8 mouse cellular contexts compared by ENCODE assay signal in the genomic region with DNA sequence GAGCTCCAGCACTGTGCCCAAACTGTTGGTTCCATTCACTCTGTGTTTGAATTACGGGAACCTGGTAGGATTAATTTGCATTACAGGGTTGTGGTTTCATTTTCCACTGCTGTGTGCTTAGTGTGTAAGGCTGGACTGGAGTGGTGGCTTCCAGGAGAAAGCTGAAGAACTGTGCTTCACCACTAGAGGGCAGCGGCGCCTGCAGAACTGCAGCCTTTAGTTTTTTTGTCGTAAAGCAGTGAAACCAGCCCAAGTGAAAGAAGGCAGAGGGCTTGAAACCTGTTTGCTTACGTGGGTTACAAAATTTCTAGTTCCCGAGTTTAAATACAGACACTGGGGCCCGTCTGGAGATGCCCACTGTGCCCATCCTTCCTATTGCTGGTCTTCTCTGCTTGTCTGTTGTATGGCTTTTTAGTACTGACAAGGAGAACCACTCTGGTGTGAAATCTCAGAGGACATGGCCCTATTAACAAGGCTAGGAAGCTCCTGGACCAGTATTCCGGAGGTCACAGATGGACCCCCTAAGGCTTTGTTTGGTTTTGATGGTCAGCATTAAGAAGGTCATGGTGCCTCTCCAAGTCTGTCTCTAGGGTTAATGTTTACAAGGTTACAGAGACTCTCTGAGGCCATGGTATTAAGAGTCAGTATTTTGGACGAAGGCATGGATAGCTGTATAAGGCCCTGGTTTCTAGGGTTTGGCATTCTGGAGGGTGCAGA. TPM values are rescaled to one million over a fixed set of nuclear protein-coding genes. Genes with fewer than 3 reads are reported as not detected.
DNase-seq lines count a peak whose midpoint lies in the region; ATAC-seq and TF ChIP-seq lines count a peak whose summit lies in the region.

No protein-coding gene starts in this region.

- H3K4me1 ChIP-seq in liver, embryonic 12.5 days: peaks cover 4% of the 10 kb centered on the region; the same call in 1 of the 2 replicates
- no peaks in the 10 kb centered on the region for H3K4me1 ChIP-seq in intestine, postnatal 0 days (replicated peaks; ENCODE audit: control insufficient read depth, insufficient read depth, low read length)
- peaks cover 5% of the 10 kb centered on the region; the same call in 1 of the 2 replicates for H3K4me1 ChIP-seq in limb, embryonic 10.5 days
- H3K4me1 ChIP-seq in neural tube, embryonic 11.5 days (ENCODE audit: control insufficient read depth, insufficient read depth, low read length): no peaks in the 10 kb centered on the region

- 31% methylated on average over 9 of the region's 9 CpGs for WGBS in liver, embryonic 12.5 days (ENCODE audit: insufficient replicate concordance)
- WGBS in intestine, postnatal 0 days: 26% methylated on average over 9 of the region's 9 CpGs
- 41% methylated on average over 9 of the region's 9 CpGs for WGBS in limb, embryonic 10.5 days
- 41% methylated on average over 9 of the region's 9 CpGs for WGBS in neural tube, embryonic 11.5 days

- no peak overlapping the region for H3K4me2 ChIP-seq in liver, embryonic 12.5 days
- H3K4me2 ChIP-seq in intestine, postnatal 0 days (replicated peaks; ENCODE audit: low read depth): no peak overlapping the region
- no peak overlapping the region for H3K4me2 ChIP-seq in neural tube, embryonic 11.5 days (ENCODE audit: low read depth)

- peak; percentile 97 for TF ChIP-seq CTCF in intestine, postnatal 0 days (IDR thresholded peaks at IDR 0.05; ENCODE audit: low read depth)

- H3K36me3 ChIP-seq in liver, embryonic 12.5 days: peaks cover 63% of the 10 kb centered on the region
- peaks cover 13% of the 10 kb centered on the region; the same call in 1 of the 2 replicates for H3K36me3 ChIP-seq in intestine, postnatal 0 days (ENCODE audit: control insufficient read depth, insufficient read depth)
- peaks cover 38% of the 10 kb centered on the region for H3K36me3 ChIP-seq in limb, embryonic 10.5 days
- no peaks in the 10 kb centered on the region for H3K36me3 ChIP-seq in neural tube, embryonic 11.5 days (ENCODE audit: control insufficient read depth, insufficient read depth, low read length)

- peak; percentile 80 for DNase-seq in liver
- peak; percentile 63 for DNase-seq in c-Kit-positive CD71-positive TER-119-positive erythroid progenitor cells, embryonic 14.5 days (ENCODE audit: low spot score)
- DNase-seq in forelimb bud, embryonic 11.5 days (ENCODE audit: low read depth, low spot score): peak; percentile 64
- DNase-seq in limb, embryonic 10.5 days (ENCODE audit: low spot score): peak; percentile 77
- peak; percentile 77 for DNase-seq in neural tube, embryonic 11.5 days (ENCODE audit: low spot score)
- peak; percentile 89 for DNase-seq in testis, postnatal 10 days (ENCODE audit: low spot score)

- H3K9ac ChIP-seq in liver, embryonic 12.5 days: no peak overlapping the region
- H3K9ac ChIP-seq in intestine, postnatal 0 days (ENCODE audit: low read depth, low read length): no peak overlapping the region
- no peak overlapping the region for H3K9ac ChIP-seq in neural tube, embryonic 11.5 days (ENCODE audit: low read length)

- no peaks in the 10 kb centered on the region for H3K27me3 ChIP-seq in liver, embryonic 12.5 days (replicated peaks)
- H3K27me3 ChIP-seq in intestine, postnatal 0 days (replicated peaks; ENCODE audit: control insufficient read depth, insufficient read depth, low read length): no peaks in the 10 kb centered on the region
- H3K27me3 ChIP-seq in limb, embryonic 10.5 days (ENCODE audit: low read depth, poor library complexity, severe bottlenecking): no peaks in the 10 kb centered on the region
- no peaks in the 10 kb centered on the region for H3K27me3 ChIP-seq in neural tube, embryonic 11.5 days (ENCODE audit: control insufficient read depth, insufficient read depth, low read length)

- H3K4me3 ChIP-seq in liver, embryonic 12.5 days: no peak overlapping the region
- H3K4me3 ChIP-seq in intestine, postnatal 0 days (ENCODE audit: low read depth, low read length): no peak overlapping the region
- no peak overlapping the region for H3K4me3 ChIP-seq in limb, embryonic 10.5 days
- no peak overlapping the region for H3K4me3 ChIP-seq in neural tube, embryonic 11.5 days (ENCODE audit: low read depth, low read length)

- no peaks in the 10 kb centered on the region for H3K9me3 ChIP-seq in liver, embryonic 12.5 days (replicated peaks)
- H3K9me3 ChIP-seq in intestine, postnatal 0 days (ENCODE audit: control insufficient read depth): no peaks in the 10 kb centered on the region
- no peaks in the 10 kb centered on the region for H3K9me3 ChIP-seq in limb, embryonic 10.5 days (replicated peaks)
- no peaks in the 10 kb centered on the region for H3K9me3 ChIP-seq in neural tube, embryonic 11.5 days (ENCODE audit: control insufficient read depth, low read length)

- H3K27ac ChIP-seq in liver, embryonic 12.5 days: no peak overlapping the region
- no peak overlapping the region for H3K27ac ChIP-seq in intestine, postnatal 0 days (ENCODE audit: low read depth, low read length)
- H3K27ac ChIP-seq in limb, embryonic 10.5 days: no peak overlapping the region
- no peak overlapping the region for H3K27ac ChIP-seq in neural tube, embryonic 11.5 days (ENCODE audit: low read depth, low read length)

- ATAC-seq in liver, embryonic 12.5 days: no peak
- peak; percentile 41; the same call in 1 of the 2 replicates for ATAC-seq in intestine, postnatal 0 days
- no peak for ATAC-seq in neural tube, embryonic 11.5 days (ENCODE audit: insufficient read depth, low FRiP score, low TSS enrichment)

RNA-seq across cellular contexts. Expression of a gene that starts 24.1 kb away (rescaled TPM):
- polyA plus RNA-seq in liver, embryonic 12.5 days (2016; fragmentation: Nextera tagmentation; extraction: Ambion mirVana): 30.1 and 30.2 TPM in 2 replicates
- polyA plus RNA-seq in intestine, postnatal 0 days (2015; fragmentation: Nextera tagmentation; extraction: Ambion mirVana): 29.9 and 31.5 TPM in 2 replicates
- 47.8 and 54.9 TPM in 2 replicates for polyA plus RNA-seq in limb, embryonic 10.5 days (2016; fragmentation: Nextera tagmentation; extraction: Ambion mirVana)
- 51.6 and 54.6 TPM in 2 replicates for polyA plus RNA-seq in neural tube, embryonic 11.5 days (2014; fragmentation: Nextera tagmentation; extraction: Ambion mirVana)

RNA-seq across cellular contexts. Expression of a gene that starts 41.1 kb away (rescaled TPM):
- polyA plus RNA-seq in liver, embryonic 12.5 days (2016; fragmentation: Nextera tagmentation; extraction: Ambion mirVana): 28.1 and 31.4 TPM in 2 replicates
- polyA plus RNA-seq in intestine, postnatal 0 days (2015; fragmentation: Nextera tagmentation; extraction: Ambion mirVana): 0.51 and 0.60 TPM in 2 replicates
- 0.04 and 0.23 TPM in 2 replicates for polyA plus RNA-seq in limb, embryonic 10.5 days (2016; fragmentation: Nextera tagmentation; extraction: Ambion mirVana)
- 2.3 and 3.5 TPM in 2 replicates for polyA plus RNA-seq in neural tube, embryonic 11.5 days (2014; fragmentation: Nextera tagmentation; extraction: Ambion mirVana)

RNA-seq across cellular contexts. Expression of a gene that starts 43.3 kb away (rescaled TPM):
- 0.24 and 0.35 TPM in 2 replicates for polyA plus RNA-seq in liver, embryonic 12.5 days (2016; fragmentation: Nextera tagmentation; extraction: Ambion mirVana)
- polyA plus RNA-seq in intestine, postnatal 0 days (2015; fragmentation: Nextera tagmentation; extraction: Ambion mirVana): 0.24 and 0.26 TPM in 2 replicates
- 0.51 and 1.4 TPM in 2 replicates for polyA plus RNA-seq in limb, embryonic 10.5 days (2016; fragmentation: Nextera tagmentation; extraction: Ambion mirVana)
- 0.58 and 1.1 TPM in 2 replicates for polyA plus RNA-seq in neural tube, embryonic 11.5 days (2014; fragmentation: Nextera tagmentation; extraction: Ambion mirVana)

RNA-seq across cellular contexts. Expression of a gene that starts 54.7 kb away (rescaled TPM):
- 20.5 and 21.6 TPM in 2 replicates for polyA plus RNA-seq in liver, embryonic 12.5 days (2016; fragmentation: Nextera tagmentation; extraction: Ambion mirVana)
- 3.4 and 3.5 TPM in 2 replicates for polyA plus RNA-seq in intestine, postnatal 0 days (2015; fragmentation: Nextera tagmentation; extraction: Ambion mirVana)
- 5.0 and 5.9 TPM in 2 replicates for polyA plus RNA-seq in limb, embryonic 10.5 days (2016; fragmentation: Nextera tagmentation; extraction: Ambion mirVana)
- polyA plus RNA-seq in neural tube, embryonic 11.5 days (2014; fragmentation: Nextera tagmentation; extraction: Ambion mirVana): 8.2 and 8.8 TPM in 2 replicates
